ENCODE assay signal across 15 mouse cellular contexts in genomic region chr13:14004086-14004485, GRCm38 (mm10). TPM values are rescaled to one million over a fixed set of nuclear protein-coding genes. Genes with fewer than 3 reads are reported as not detected.
DNase-seq lines count a peak whose midpoint lies in the region; ATAC-seq and TF ChIP-seq lines count a peak whose summit lies in the region.
"Had no signal": no experiment of that assay in that cellular context is flagged by ENCODE, and none has a peak within 500 bp of the region (broad histone marks: within the 10 kb centered on the region; RNA-seq: fewer than 3 reads in every experiment).

No protein-coding gene starts in this region.

- dilution Hi-C loops in CH12.LX (cut with MboI; ENCODE audit: extremely low pct_ligation_motif_present, extremely low pct_unique_long_range_greater_than_20kb, low sequenced_read_pairs), result no loop called here

- no peak overlapping the region for H3K4me2 ChIP-seq in CH12.LX (ENCODE audit: insufficient read depth, low read depth, poor library complexity, severe bottlenecking)
- H3K4me2 ChIP-seq: heart, embryonic 11.5 days; hindbrain, embryonic 15.5 days; limb, embryonic 13.5 days; midbrain, embryonic 11.5 days had no signal

- in situ Hi-C loops in CH12.LX (cut with MboI; ENCODE audit: low pct_ligation_motif_present, low pct_unique_long_range_greater_than_20kb, low sequenced_read_pairs), result no loop called here

- peak; percentile 21 for DNase-seq in adrenal gland, postnatal 14 days
- DNase-seq in adrenal gland, adult 8-10 months, result no peak
- DNase-seq in layer of hippocampus, adult 2 months (ENCODE audit: low spot score in 2 of 2), result no peak
- DNase-seq in layer of hippocampus, postnatal 10 days (ENCODE audit: low spot score in 2 of 2), result no peak
- peak; percentile 6 for DNase-seq in CH12.LX (ENCODE audit: extremely low read depth)
- peak; percentile 44 for DNase-seq in gonadal fat pad, adult 2 months (ENCODE audit: low read depth)
- no peak for DNase-seq in spleen, postnatal 14 days (ENCODE audit: low spot score in 2 of 2)
- DNase-seq: cerebellum, adult 11-12 months; layer of hippocampus, adult 9-11 months; thymus, postnatal 14 days had no signal

- no peak for TF ChIP-seq POLR2A in CH12.LX (IDR thresholded peaks at IDR 0.05; ENCODE audit: low read depth, low read length)

- peak; percentile 65 for TF ChIP-seq CTCF in layer of hippocampus, adult 2 months (conservative IDR thresholded peaks at IDR 0.05)
- peak in 1 of 2 experiments; percentile 38; a peak in 1 of 4 replicates for TF ChIP-seq CTCF in CH12.LX (conservative IDR thresholded peaks at IDR 0.05 in 1 of 2, IDR thresholded peaks at IDR 0.05 in 1 of 2; ENCODE audit: low read depth in 2 of 2, low read length in 2 of 2)

- no peaks in the 10 kb centered on the region for H3K9me3 ChIP-seq in CH12.LX (replicated peaks; ENCODE audit: low read length)
- H3K9me3 ChIP-seq: hindbrain, embryonic 15.5 days; limb, embryonic 13.5 days had no signal

- no peaks in the 10 kb centered on the region for H3K4me1 ChIP-seq in CH12.LX (ENCODE audit: control insufficient read depth in 1 of 2, insufficient read depth in 2 of 2)
- H3K4me1 ChIP-seq: hindbrain, embryonic 15.5 days; limb, embryonic 13.5 days had no signal

- no peak for TF ChIP-seq EP300 in CH12.LX (IDR thresholded peaks at IDR 0.05; ENCODE audit: low read length)

- H3K4me3 ChIP-seq in layer of hippocampus, adult 2 months, result no peak overlapping the region
- H3K4me3 ChIP-seq in CH12.LX (replicated peaks in 1 of 3; ENCODE audit: low read depth in 2 of 3, low read length in 2 of 3, poor library complexity in 1 of 3), result no peak overlapping the region
- H3K4me3 ChIP-seq: hindbrain, embryonic 15.5 days; limb, embryonic 13.5 days had no signal

- no peak overlapping the region for H3K27ac ChIP-seq in layer of hippocampus, adult 2 months
- no peak overlapping the region for H3K27ac ChIP-seq in CH12.LX (ENCODE audit: insufficient read depth, low read depth)
- H3K27ac ChIP-seq: hindbrain, embryonic 15.5 days; limb, embryonic 13.5 days had no signal

- ATAC-seq in erythroid progenitor cell, adult 5-6 weeks (replicated peaks; ENCODE audit: low FRiP score, poor library complexity, severe bottlenecking), result no peak

- no peak overlapping the region for H3K9ac ChIP-seq in CH12.LX (ENCODE audit: insufficient read depth, low read depth)
- H3K9ac ChIP-seq: hindbrain, embryonic 15.5 days; limb, embryonic 13.5 days had no signal

- no peaks in the 10 kb centered on the region for H3K79me2 ChIP-seq in CH12.LX (replicated peaks; ENCODE audit: control insufficient read depth, extremely low read depth, insufficient read depth, poor library complexity, severe bottlenecking)

- H3K36me3 ChIP-seq in CH12.LX (replicated peaks in 1 of 2; ENCODE audit: control insufficient read depth in 1 of 2, insufficient read depth in 1 of 2, low read length in 1 of 2), result peaks cover 69 to 91% of the 10 kb centered on the region in 2 experiments

- no peak; the same call in none of the 2 replicates for TF ChIP-seq RAD21 in CH12.LX (IDR thresholded peaks at IDR 0.05; ENCODE audit: low read depth, low read length)

- H3K27me3 ChIP-seq in CH12.LX (replicated peaks), result no peaks in the 10 kb centered on the region
- H3K27me3 ChIP-seq: hindbrain, embryonic 15.5 days; limb, embryonic 13.5 days had no signal

TF ChIP-seq in CH12.LX, 34 proteins besides CTCF, POLR2A, EP300 and RAD21:
- peak; percentile 23; the same call in 1 of the 2 replicates for TF ChIP-seq SMC3 (IDR thresholded peaks at IDR 0.05; ENCODE audit: low read depth, low read length)
- TF ChIP-seq ELF1 (IDR thresholded peaks at IDR 0.05; ENCODE audit: low read depth, low read length), result no peak

RNA-seq across cellular contexts. Expression of gene Tbce, which starts 35.4 kb away (rescaled TPM):
- 34.2 and 44.2 TPM in 2 replicates for total RNA-seq in adrenal gland, postnatal 14 days (2021)
- 10 to 100 TPM; 40.3 to 86.9 (median 59.4) TPM for total RNA-seq in adrenal gland, adult 8-10 months (2022)
- 10 to 100 TPM; 85.4 to 95.3 TPM for total RNA-seq in layer of hippocampus, adult 2 months (2021)
- total RNA-seq in layer of hippocampus, postnatal 10 days (2021), result 10 to 100 TPM; 67.2 to 83.9 TPM
- total RNA-seq in CH12.LX (2012; rRNA removed) (26.5 and 27.2 TPM in 2 replicates), CH12.LX (2014; rRNA removed) (82.1 and 86.4 TPM in 2 replicates)
- polyA plus RNA-seq in CH12.LX (2012; ENCODE audit: insufficient read length, low read depth), result 49.7 and 54.4 TPM in 2 replicates
- polyA plus RNA-seq in gonadal fat pad, adult 2 months (2012; rRNA removed), result 20.3 and 25.3 TPM in 2 replicates
- total RNA-seq in erythroid progenitor cell, adult 5-6 weeks (2015; ENCODE audit: low replicate concordance), result 128 and 172 TPM in 2 replicates
- total RNA-seq in erythroid progenitor cell, adult 5-6 weeks (2017; ENCODE audit: low replicate concordance), result 108 and 143 TPM in 2 replicates

RNA-seq across cellular contexts. Expression of gene B3galnt2, which starts 49.8 kb away (rescaled TPM):
- 19.2 and 21.1 TPM in 2 replicates for total RNA-seq in adrenal gland, postnatal 14 days (2021)
- 10 to 100 TPM; 24.7 to 31.4 (median 27.8) TPM for total RNA-seq in adrenal gland, adult 8-10 months (2022)
- 10 to 100 TPM; 15.2 to 18.3 TPM for total RNA-seq in layer of hippocampus, adult 2 months (2021)
- 10 to 100 TPM; 13.0 to 15.4 TPM for total RNA-seq in layer of hippocampus, postnatal 10 days (2021)
- total RNA-seq in CH12.LX (2012; rRNA removed), result 49.3 and 52.3 TPM in 2 replicates
- 48.3 and 56.3 TPM in 2 replicates for total RNA-seq in CH12.LX (2014; rRNA removed)
- 34.1 and 36.3 TPM in 2 replicates for polyA plus RNA-seq in CH12.LX (2012; ENCODE audit: insufficient read length, low read depth)
- polyA plus RNA-seq in gonadal fat pad, adult 2 months (2012; rRNA removed), result 20.2 and 34.6 TPM in 2 replicates
- total RNA-seq in erythroid progenitor cell, adult 5-6 weeks (2015; ENCODE audit: low replicate concordance), result 26.7 and 33.5 TPM in 2 replicates
- 20.5 and 31.7 TPM in 2 replicates for total RNA-seq in erythroid progenitor cell, adult 5-6 weeks (2017; ENCODE audit: low replicate concordance)

RNA-seq across cellular contexts. Expression of gene Arid4b, which starts 58.9 kb away (rescaled TPM):
- total RNA-seq in adrenal gland, postnatal 14 days (2021), result 33.4 and 37.9 TPM in 2 replicates
- 10 to 100 TPM; 35.2 to 54.4 (median 42.0) TPM for total RNA-seq in adrenal gland, adult 8-10 months (2022)
- total RNA-seq in layer of hippocampus, adult 2 months (2021), result 10 to 100 TPM; 47.5 to 54.4 TPM
- total RNA-seq in layer of hippocampus, postnatal 10 days (2021), result 10 to 100 TPM; 48.6 to 48.8 TPM
- total RNA-seq in CH12.LX (2012; rRNA removed), result 9.7 and 9.9 TPM in 2 replicates
- total RNA-seq in CH12.LX (2014; rRNA removed), result 9.2 and 12.1 TPM in 2 replicates
- polyA plus RNA-seq in CH12.LX (2012; ENCODE audit: insufficient read length, low read depth), result 16.4 and 17.1 TPM in 2 replicates
- 8.0 and 8.6 TPM in 2 replicates for polyA plus RNA-seq in gonadal fat pad, adult 2 months (2012; rRNA removed)
- total RNA-seq in erythroid progenitor cell, adult 5-6 weeks (2015; ENCODE audit: low replicate concordance), result 37.5 and 46.1 TPM in 2 replicates
- 54.0 and 65.6 TPM in 2 replicates for total RNA-seq in erythroid progenitor cell, adult 5-6 weeks (2017; ENCODE audit: low replicate concordance)

RNA-seq across cellular contexts. Expression of gene Ggps1, which starts 59.2 kb away (rescaled TPM):
- 35.2 and 41.9 TPM in 2 replicates for total RNA-seq in adrenal gland, postnatal 14 days (2021)
- 10 to 100 TPM; 38.3 to 58.2 (median 43.5) TPM for total RNA-seq in adrenal gland, adult 8-10 months (2022)
- total RNA-seq in layer of hippocampus, adult 2 months (2021), result 10 to 100 TPM; 58.8 to 60.1 TPM
- total RNA-seq in layer of hippocampus, postnatal 10 days (2021), result 10 to 100 TPM; 54.4 to 63.7 TPM
- total RNA-seq in CH12.LX (2012; rRNA removed) (21.6 and 21.9 TPM in 2 replicates), CH12.LX (2014; rRNA removed) (48.7 and 53.8 TPM in 2 replicates)
- polyA plus RNA-seq in CH12.LX (2012; ENCODE audit: insufficient read length, low read depth), result 27.5 and 38.0 TPM in 2 replicates
- polyA plus RNA-seq in gonadal fat pad, adult 2 months (2012; rRNA removed), result 10.6 and 12.6 TPM in 2 replicates
- total RNA-seq in erythroid progenitor cell, adult 5-6 weeks (2015; ENCODE audit: low replicate concordance), result 17.7 and 23.5 TPM in 2 replicates
- total RNA-seq in erythroid progenitor cell, adult 5-6 weeks (2017; ENCODE audit: low replicate concordance), result 12.3 and 13.9 TPM in 2 replicates

Comparison
In these comparisons a context has a peak if more than half of its experiments do, and no peak if none do; other contexts are left out.
1. DNase-seq: peak in adrenal gland, postnatal 14 days (single experiment), CH12.LX (single experiment) and gonadal fat pad, adult 2 months (single experiment); none in adrenal gland, adult 8-10 months (single experiment), layer of hippocampus, adult 2 months (0 of 2), layer of hippocampus, postnatal 10 days (0 of 2) and spleen, postnatal 14 days (0 of 2).